Mouse (Mus musculus): Measurements from ENCODE around the gene Selp.

Selp gene

GRCm38 (mm10) chr1:164119892-164120776, 5.1 kb downstream of the Selp start:
- no peak for DNase-seq

- no peak for DNase-seq
These were observed 5.7 kb downstream of the Selp start for GRCm38 (mm10) chr1:164120777-164121158.

- no peak for DNase-seq
These were observed 8.8 kb downstream of the Selp start for GRCm38 (mm10) chr1:164123836-164124235.

- DNase-seq: no peak
These were observed 14.9 kb downstream of the Selp start for GRCm38 (mm10) chr1:164130013-164130412.

- no peak for DNase-seq
These were observed 17.5 kb downstream of the Selp start for GRCm38 (mm10) chr1:164132609-164133008.

GRCm38 (mm10) chr1:164134101-164134500, 19.0 kb downstream of the Selp start:
- no peak for DNase-seq

- DNase-seq: no peak
These were observed 20.3 kb downstream of the Selp start for GRCm38 (mm10) chr1:164135360-164135759.

GRCm38 (mm10) chr1:164135960-164136359, 20.9 kb downstream of the Selp start:
- no peak for DNase-seq

GRCm38 (mm10) chr1:164136636-164137035, 21.6 kb downstream of the Selp start:
- DNase-seq: no peak

GRCm38 (mm10) chr1:164138365-164139130, 23.5 kb downstream of the Selp start:
- DNase-seq: peak; percentile 57

- DNase-seq: no peak
These were observed 24.4 kb downstream of the Selp start for GRCm38 (mm10) chr1:164139464-164139863.

- DNase-seq: no peak
These were observed 34.0 kb downstream of the Selp start for GRCm38 (mm10) chr1:164149083-164149482.

GRCm38 (mm10) chr1:164151387-164152088, 36.5 kb downstream of the Selp start, which contains the start of gene F5:
TSS of gene F5 (plus strand) at chr1:164151838.
- DNase-seq: peak; percentile 31

- DNase-seq: no peak
These were observed 37.8 kb downstream of the Selp start for GRCm38 (mm10) chr1:164152836-164153235.

- no peak for DNase-seq
These were observed 39.9 kb downstream of the Selp start for GRCm38 (mm10) chr1:164154983-164155382.

- no peak for DNase-seq
These were observed 43.5 kb downstream of the Selp start for GRCm38 (mm10) chr1:164158571-164158970.

- DNase-seq: no peak
These were observed 44.7 kb downstream of the Selp start for GRCm38 (mm10) chr1:164159781-164160180.

GRCm38 (mm10) chr1:164162745-164163144, 47.7 kb downstream of the Selp start:
- DNase-seq: peak; percentile 43

GRCm38 (mm10) chr1:164168818-164169217, 53.8 kb downstream of the Selp start:
- DNase-seq: no peak

- DNase-seq: no peak
These were observed 55.4 kb downstream of the Selp start for GRCm38 (mm10) chr1:164170434-164170833.

- DNase-seq: no peak
These were observed 58.1 kb downstream of the Selp start for GRCm38 (mm10) chr1:164173145-164173544.

- DNase-seq: no peak
These were observed 61.8 kb downstream of the Selp start for GRCm38 (mm10) chr1:164176856-164177255.

GRCm38 (mm10) chr1:164178429-164178828, 63.4 kb downstream of the Selp start:
- DNase-seq: no peak
